Mouse (Mus musculus) monocyte, adult 2 months (primary cell): ENCODE data around the gene Klk1b22.
"Not testable (repeated sequence)": the region's sequence is repeated elsewhere in the genome, so short reads cannot be mapped to it uniquely, and the experiment has no call there.

ENCODE experiments used
- DNase-seq, 2 experiments: peaks; one replicate each; pipeline ENCODE4 v3.0.0; 2022; ENCODE audit warnings: low spot score in 2 of 2, low read depth in 1 of 2

The Klk1b22 gene

GRCm38 (mm10) chr7:44112373-44112772 lies at the start of gene Klk1b22:
Klk1b22 (plus strand) TSS chr7:44112673.
- no peak for DNase-seq

- DNase-seq: no peak
These were observed 40.4 kb upstream of the Klk1b22 start for GRCm38 (mm10) chr7:44072117-44072516.

- no peak for DNase-seq
These were observed 34.8 kb upstream of the Klk1b22 start for GRCm38 (mm10) chr7:44077703-44078102.

GRCm38 (mm10) chr7:44096111-44096510 lies 16.4 kb upstream of the Klk1b22 start:
- DNase-seq: no peak

- not testable (repeated sequence) for DNase-seq
These were observed 10.4 kb upstream of the Klk1b22 start, which contains the start of gene Klk1b21 for GRCm38 (mm10) chr7:44102028-44102427. Klk1b21 (plus strand) TSS chr7:44102328.

GRCm38 (mm10) chr7:44123445-44123844 lies 11.0 kb downstream of the Klk1b22 start:
- no peak for DNase-seq

GRCm38 (mm10) chr7:44136467-44136866 lies 24.0 kb downstream of the Klk1b22 start, which contains the start of gene Klk1b16:
Klk1b16 (plus strand) TSS chr7:44136767.
- no peak for DNase-seq
